Mouse (Mus musculus) MEL (cell line): ENCODE data around the gene 1110059E24Rik. TPM values are rescaled to one million over a fixed set of nuclear protein-coding genes. Genes with fewer than 3 reads are reported as not detected.

Experiments used
- DNase-seq: peaks from one replicate; pipeline ENCODE4 v3.0.0; 2011; ENCODE audit warnings: low read depth, low spot score
- H3K27ac ChIP-seq: 2 replicates; pipeline ENCODE4 v1.5.1; 2012; ENCODE audit warnings: low read depth, mild to moderate bottlenecking, control low read depth, low read length, moderate library complexity; ENCODE audit not compliant: control insufficient read depth
- H3K27me3 ChIP-seq, 2 experiments: fragments of 150-350 bp in 1 of 2; sonication (generic) in 1 of 2; 2 replicates each; pipeline ENCODE4 v1.6.1; 2012; ENCODE audit warnings: low read length in 2 of 2, mild to moderate bottlenecking in 2 of 2, improper control_type of control experiment in 1 of 2, moderate library complexity in 1 of 2; ENCODE audit not compliant: insufficient read depth in 2 of 2, control insufficient read depth in 1 of 2
- H3K36me3 ChIP-seq, 2 experiments: 2 replicates each; pipeline ENCODE4 v1.6.1; 2012 to 2014; ENCODE audit warnings: low read length in 2 of 2, improper control_type of control experiment in 1 of 2, inconsistent platforms in 1 of 2, mild to moderate bottlenecking in 1 of 2; ENCODE audit not compliant: insufficient read depth in 2 of 2, control insufficient read depth in 1 of 2
- H3K4me1 ChIP-seq, 2 experiments: fragments of 150-350 bp in 1 of 2; sonication (generic) in 1 of 2; 2 replicates each; pipeline ENCODE4 v1.6.1; 2012; ENCODE audit warnings: low read length in 2 of 2, improper control_type of control experiment in 1 of 2, mild to moderate bottlenecking in 1 of 2; ENCODE audit not compliant: insufficient read depth in 2 of 2, control insufficient read depth in 1 of 2
- H3K4me3 ChIP-seq, 2 experiments: fragments of 150-350 bp in 1 of 2; sonication (generic) in 1 of 2; 2 replicates each; pipeline ENCODE4 v1.5.1; 2012; ENCODE audit warnings: low read depth in 2 of 2, low read length in 2 of 2, mild to moderate bottlenecking in 2 of 2, moderate library complexity in 2 of 2, control low read depth in 1 of 2, improper control_type of control experiment in 1 of 2; ENCODE audit not compliant: control insufficient read depth in 1 of 2, insufficient read depth in 1 of 2
- H3K79me2 ChIP-seq: 2 replicates; pipeline ENCODE4 v1.6.1; 2012; ENCODE audit warnings: mild to moderate bottlenecking, low read length, moderate library complexity; ENCODE audit not compliant: control insufficient read depth, poor library complexity, insufficient read depth
- H3K9ac ChIP-seq: 2 replicates; pipeline ENCODE4 v1.6.1; 2012; ENCODE audit warnings: low read depth, mild to moderate bottlenecking, control low read depth, low read length, moderate library complexity; ENCODE audit not compliant: control insufficient read depth, poor library complexity, severe bottlenecking
- H3K9me3 ChIP-seq: fragments of 150-350 bp; sonication (generic); replicated peaks from 2 replicates; pipeline ENCODE4 v1.6.1; 2012; ENCODE audit warnings: mild to moderate bottlenecking, low read length, improper control_type of control experiment, moderate library complexity; ENCODE audit not compliant: insufficient read depth
- CTCF ChIP-seq, 3 experiments: IDR thresholded peaks in 2 of 3; conservative IDR thresholded peaks in 1 of 3; 2 replicates each; pipeline ENCODE4 v1.5.1; 2011 to 2012; ENCODE audit warnings: low read length in 3 of 3, low read depth in 2 of 3, mild to moderate bottlenecking in 2 of 3, improper control_type of control experiment in 1 of 3, inconsistent platforms in 1 of 3, mixed read lengths in 1 of 3, moderate library complexity in 1 of 3; ENCODE audit not compliant: control insufficient read depth in 1 of 3, insufficient read depth in 1 of 3, poor library complexity in 1 of 3, severe bottlenecking in 1 of 3
- ELF1 ChIP-seq: IDR thresholded peaks from 2 replicates; pipeline ENCODE4 v1.6.1; 2014; ENCODE audit warnings: low read depth, mild to moderate bottlenecking, inconsistent platforms, low read length, improper control_type of control experiment, moderate library complexity
- EP300 ChIP-seq, 2 experiments: IDR thresholded peaks; 2 replicates each; pipeline ENCODE4 v1.6.1; 2011; ENCODE audit warnings: improper control_type of control experiment in 2 of 2, low read length in 2 of 2, low read depth in 1 of 2, mild to moderate bottlenecking in 1 of 2
- ETS1 ChIP-seq: IDR thresholded peaks from 2 replicates; pipeline ENCODE4 v1.6.1; 2012; ENCODE audit warnings: low read depth, mild to moderate bottlenecking, inconsistent platforms, low read length, improper control_type of control experiment, moderate library complexity
- JUND ChIP-seq: IDR thresholded peaks from 2 replicates; pipeline ENCODE4 v1.6.1; 2011; ENCODE audit warnings: low read depth, mild to moderate bottlenecking, improper control_type of control experiment, low read length
- MAFK ChIP-seq: IDR thresholded peaks from 2 replicates; pipeline ENCODE4 v1.6.1; 2011; ENCODE audit warnings: low read depth, mild to moderate bottlenecking, low read length, improper control_type of control experiment, borderline replicate concordance
- MAX ChIP-seq: IDR thresholded peaks from 2 replicates; pipeline ENCODE4 v1.6.1; 2011; ENCODE audit warnings: low read length, improper control_type of control experiment
- MEF2A ChIP-seq: IDR thresholded peaks from 2 replicates; pipeline ENCODE4 v1.6.1; 2014; ENCODE audit warnings: low read depth, mild to moderate bottlenecking, inconsistent platforms, low read length, improper control_type of control experiment; ENCODE audit not compliant: poor library complexity, insufficient replicate concordance, severe bottlenecking; ENCODE audit errors: extremely low read depth
- MXI1 ChIP-seq: IDR thresholded peaks from 2 replicates; pipeline ENCODE4 v1.6.1; 2011; ENCODE audit warnings: mild to moderate bottlenecking, low read depth, low read length, improper control_type of control experiment
- MYC ChIP-seq: IDR thresholded peaks from 2 replicates; pipeline ENCODE4 v1.6.1; 2011; ENCODE audit warnings: low read depth, mild to moderate bottlenecking, low read length, improper control_type of control experiment, moderate library complexity
- NELFE ChIP-seq: IDR thresholded peaks from 2 replicates; pipeline ENCODE4 v1.6.1; 2011; ENCODE audit warnings: low read depth, low read length, improper control_type of control experiment
- NRF1 ChIP-seq: IDR thresholded peaks from 2 replicates; pipeline ENCODE4 v1.6.1; 2014; ENCODE audit warnings: low read depth, mild to moderate bottlenecking, inconsistent platforms, low read length, improper control_type of control experiment, moderate library complexity; ENCODE audit not compliant: poor library complexity, insufficient read depth, severe bottlenecking
- POLR2A ChIP-seq, 2 experiments: IDR thresholded peaks; 2 replicates each; pipeline ENCODE4 v1.6.1; 2011 to 2012; ENCODE audit warnings: low read length in 2 of 2, mild to moderate bottlenecking in 2 of 2, control low read depth in 1 of 2, improper control_type of control experiment in 1 of 2, low read depth in 1 of 2, moderate library complexity in 1 of 2; ENCODE audit not compliant: control insufficient read depth in 1 of 2, insufficient read depth in 1 of 2, poor library complexity in 1 of 2
- POLR2AphosphoS5 ChIP-seq: IDR thresholded peaks from 2 replicates; pipeline ENCODE4 v1.6.1; 2012; ENCODE audit warnings: low read depth, borderline replicate concordance, mild to moderate bottlenecking, inconsistent platforms, low read length, moderate library complexity, mixed read lengths
- SIN3A ChIP-seq: IDR thresholded peaks from 2 replicates; pipeline ENCODE4 v1.6.1; 2012; ENCODE audit warnings: low read length, improper control_type of control experiment, inconsistent platforms
- TAL1 ChIP-seq: IDR thresholded peaks from 2 replicates; pipeline ENCODE4 v1.6.1; 2012; ENCODE audit warnings: mild to moderate bottlenecking, inconsistent platforms, low read length, moderate library complexity, mixed read lengths
- TCF12 ChIP-seq: IDR thresholded peaks from 2 replicates; pipeline ENCODE4 v1.6.1; 2014; ENCODE audit warnings: low read depth, mild to moderate bottlenecking, inconsistent platforms, low read length, improper control_type of control experiment, moderate library complexity
- UBTF ChIP-seq: IDR thresholded peaks from 2 replicates; pipeline ENCODE4 v1.6.1; 2012; ENCODE audit warnings: low read depth, mild to moderate bottlenecking, inconsistent platforms, low read length, improper control_type of control experiment, moderate library complexity, borderline replicate concordance; ENCODE audit not compliant: insufficient read depth
- USF1 ChIP-seq: IDR thresholded peaks from 2 replicates; pipeline ENCODE4 v1.6.1; 2014; ENCODE audit warnings: low read depth, mild to moderate bottlenecking, inconsistent platforms, low read length, improper control_type of control experiment, moderate library complexity
- ZC3H11A ChIP-seq: IDR thresholded peaks from 2 replicates; pipeline ENCODE4 v1.6.1; 2012; ENCODE audit warnings: low read depth, mild to moderate bottlenecking, inconsistent platforms, low read length, improper control_type of control experiment
- ZMIZ1 ChIP-seq: IDR thresholded peaks from 2 replicates; pipeline ENCODE4 v1.6.1; 2012; ENCODE audit warnings: low read depth, mild to moderate bottlenecking, inconsistent platforms, low read length, improper control_type of control experiment, moderate library complexity
- polyA plus RNA-seq, 2 experiments: library from polyadenylated mRNA; stranded (reverse) in 1 of 2; unstranded in 1 of 2; fragments of >175 nt in 1 of 2; fragments of >200 nt in 1 of 2; gene quantifications; 2 replicates each; pipeline versions ENCODE4 v1.2.1 to v1.2.4; 2012; ENCODE audit warnings: low replicate concordance in 2 of 2, low read depth in 1 of 2; ENCODE audit not compliant: insufficient read length in 2 of 2, insufficient read depth in 1 of 2, missing spikeins in 1 of 2
- total RNA-seq: library from RNA; depleted of rRNA; stranded (reverse); fragments of 300-350 nt; gene quantifications from 2 replicates; pipeline ENCODE4 v1.2.3, GENCODE M21; 2012

1110059E24Rik gene
- total and polyA plus RNA-seq, 3 experiments: 17.2 to 20.0 TPM; not detected in 1

DNA sequence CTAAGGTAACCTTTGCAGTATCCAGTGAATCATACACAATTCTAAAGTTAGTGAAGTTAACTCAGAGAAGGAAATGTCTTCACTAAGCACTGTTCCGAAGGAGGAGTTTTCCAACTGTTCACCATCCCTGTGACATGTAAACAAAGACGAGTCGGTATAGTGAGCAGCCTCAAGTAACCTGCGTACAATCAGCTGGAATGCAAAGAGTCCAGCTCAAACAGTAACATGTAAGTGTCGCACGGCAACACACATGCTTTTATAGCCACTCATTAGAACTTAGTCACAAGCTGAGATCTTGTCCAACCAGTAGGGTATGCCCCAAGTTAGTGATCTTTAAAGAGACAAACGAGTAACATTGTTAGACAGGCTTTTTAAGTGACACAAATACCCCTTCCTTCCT, 15.1 kb downstream of the 1110059E24Rik start:
- no peak for TF ChIP-seq ZC3H11A
- DNase-seq: no peak
- H3K36me3 ChIP-seq: no peaks in the 10 kb centered on the region
- H3K9ac ChIP-seq: no peak overlapping the region
- no peaks in the 10 kb centered on the region for H3K27me3 ChIP-seq
- no peaks in the 10 kb centered on the region; the same call in 1 of the 2 replicates for H3K79me2 ChIP-seq
- H3K4me1 ChIP-seq: no peaks in the 10 kb centered on the region
- no peak overlapping the region for H3K27ac ChIP-seq
- no peak overlapping the region for H3K4me3 ChIP-seq
- H3K9me3 ChIP-seq: no peaks in the 10 kb centered on the region

DNA sequence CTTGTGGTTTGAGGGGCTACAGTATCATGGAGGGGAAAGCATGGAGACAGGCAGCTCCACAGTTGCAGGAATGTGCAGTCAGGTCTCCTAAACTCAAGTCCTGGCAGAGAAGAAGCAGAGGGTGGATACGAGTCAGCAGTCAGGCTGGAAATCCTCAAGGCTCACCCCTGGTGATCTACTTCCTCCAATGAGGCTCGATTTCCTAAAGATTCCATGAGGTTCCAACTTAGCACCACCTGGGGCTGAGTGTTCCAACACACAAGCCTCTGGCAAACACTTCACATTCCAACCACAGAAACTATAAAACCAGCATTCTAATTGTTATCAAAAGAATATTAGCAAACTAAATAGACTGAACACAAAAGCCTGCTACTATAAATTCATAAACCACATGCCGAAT, 15.9 kb downstream of the 1110059E24Rik start:
- H3K36me3 ChIP-seq: no peaks in the 10 kb centered on the region
- H3K27me3 ChIP-seq: no peaks in the 10 kb centered on the region
- DNase-seq: no peak
- no peaks in the 10 kb centered on the region for H3K9me3 ChIP-seq
- H3K4me1 ChIP-seq: no peaks in the 10 kb centered on the region
- no peak overlapping the region for H3K9ac ChIP-seq
- TF ChIP-seq ELF1: no peak
- TF ChIP-seq SIN3A: no peak
- TF ChIP-seq ETS1: no peak
- no peak for TF ChIP-seq JUND
- no peak for TF ChIP-seq MAX
- TF ChIP-seq USF1: no peak
- no peak for TF ChIP-seq CTCF (IDR thresholded peaks at IDR 0.05 in 2 of 3, conservative IDR thresholded peaks at IDR 0.05 in 1 of 3; ENCODE audit: control insufficient read depth in 1 of 3, insufficient read depth in 1 of 3, low read depth in 2 of 3, low read length in 3 of 3, poor library complexity in 1 of 3, severe bottlenecking in 1 of 3)
- TF ChIP-seq ZC3H11A: no peak
- TF ChIP-seq TAL1: no peak
- no peak for TF ChIP-seq POLR2AphosphoS5
- TF ChIP-seq NELFE: no peak
- no peak for TF ChIP-seq ZMIZ1
- TF ChIP-seq MYC: no peak
- TF ChIP-seq UBTF: no peak
- no peak for TF ChIP-seq MEF2A
- TF ChIP-seq, all 39 proteins: peak for 0
- H3K4me3 ChIP-seq: no peak overlapping the region
- no peaks in the 10 kb centered on the region; the same call in 1 of the 2 replicates for H3K79me2 ChIP-seq
- H3K27ac ChIP-seq: no peak overlapping the region

DNA sequence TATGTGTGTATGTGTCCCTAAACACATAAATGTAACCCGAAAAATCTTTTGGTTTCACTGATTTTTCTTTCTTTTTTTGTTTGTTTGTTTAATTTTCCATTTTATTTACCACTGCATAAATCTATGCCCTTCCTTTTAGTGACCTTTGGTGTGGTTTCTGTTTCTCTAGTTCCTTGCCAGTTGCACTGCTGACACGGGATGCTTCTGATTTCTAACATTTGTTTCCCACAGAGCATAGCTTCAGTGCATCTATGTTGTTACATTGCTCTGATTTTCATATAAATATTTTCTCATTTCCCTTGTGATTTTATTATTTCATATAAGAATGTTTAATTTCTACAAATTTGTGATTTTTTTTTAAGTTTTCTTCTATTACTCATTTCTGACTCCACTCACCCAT, 17.4 kb downstream of the 1110059E24Rik start:
- no peak overlapping the region for H3K9ac ChIP-seq
- DNase-seq: no peak
- no peaks in the 10 kb centered on the region; the same call in 1 of the 2 replicates for H3K79me2 ChIP-seq
- H3K4me3 ChIP-seq: no peak overlapping the region
- no peak overlapping the region for H3K27ac ChIP-seq
- no peaks in the 10 kb centered on the region for H3K27me3 ChIP-seq
- H3K9me3 ChIP-seq: no peaks in the 10 kb centered on the region
- peaks cover 0 to 7% of the 10 kb centered on the region in 2 experiments; a peak in 2 of 4 replicates for H3K36me3 ChIP-seq
- no peak for TF ChIP-seq EP300 (IDR thresholded peaks at IDR 0.05; ENCODE audit: low read depth in 1 of 2, low read length in 2 of 2)
- TF ChIP-seq POLR2A (IDR thresholded peaks at IDR 0.05; ENCODE audit: control insufficient read depth in 1 of 2, insufficient read depth in 1 of 2, low read depth in 1 of 2, low read length in 2 of 2, poor library complexity in 1 of 2): no peak
- TF ChIP-seq NRF1: no peak
- TF ChIP-seq NELFE: no peak
- TF ChIP-seq MYC: no peak
- TF ChIP-seq MEF2A: no peak
- no peak for TF ChIP-seq MAFK
- no peak for TF ChIP-seq TCF12
- no peak for TF ChIP-seq MXI1
- no peak for TF ChIP-seq ETS1
- TF ChIP-seq, all 39 proteins: peak for 0
- H3K4me1 ChIP-seq: peaks cover 3 to 9% of the 10 kb centered on the region in 2 experiments
